Mouse (Mus musculus): ENCODE measurements around the gene Gm43638. TPM values are rescaled to one million over a fixed set of nuclear protein-coding genes. Genes with fewer than 3 reads are reported as not detected.

Gm43638 gene
- polyA plus RNA-seq, 1 experiment: not detected

Other genes with a start within 250 kb of the Gm43638 start
- gene Ugt2b37, start 232.0 kb downstream of the Gm43638 start, polyA plus RNA-seq (2012; rRNA removed): not detected in 2 replicates
- gene Ugt2a3, start 149.6 kb downstream of the Gm43638 start, polyA plus RNA-seq (2012; rRNA removed): not detected in 2 replicates
- gene Ugt2b38, start 62.6 kb downstream of the Gm43638 start, polyA plus RNA-seq (2012; rRNA removed): not detected in 2 replicates
- gene Ugt2a2, start 4.5 kb downstream of the Gm43638 start, polyA plus RNA-seq (2012; rRNA removed): 0.01 TPM in 1 of 2 replicates, not detected in the other
- not detected in 2 replicates for gene Ugt2a1, start 4.1 kb upstream of the Gm43638 start, polyA plus RNA-seq (2012; rRNA removed)
- 0.25 and 0.33 TPM in 2 replicates for gene Sult1b1, start 51.4 kb upstream of the Gm43638 start, polyA plus RNA-seq (2012; rRNA removed)
- 0.04 TPM in 1 of 2 replicates, not detected in the other for gene Sult1d1, start 82.2 kb upstream of the Gm43638 start, polyA plus RNA-seq (2012; rRNA removed)
- gene Sult1e1, start 104.8 kb upstream of the Gm43638 start, polyA plus RNA-seq (2012; rRNA removed): 4.1 and 8.0 TPM in 2 replicates
- not detected in 2 replicates for gene Csn1s1, start 179.4 kb upstream of the Gm43638 start, polyA plus RNA-seq (2012; rRNA removed)
- gene Csn2, start 212.8 kb upstream of the Gm43638 start, polyA plus RNA-seq (2012; rRNA removed): not detected in 2 replicates